In the genomic region with DNA sequence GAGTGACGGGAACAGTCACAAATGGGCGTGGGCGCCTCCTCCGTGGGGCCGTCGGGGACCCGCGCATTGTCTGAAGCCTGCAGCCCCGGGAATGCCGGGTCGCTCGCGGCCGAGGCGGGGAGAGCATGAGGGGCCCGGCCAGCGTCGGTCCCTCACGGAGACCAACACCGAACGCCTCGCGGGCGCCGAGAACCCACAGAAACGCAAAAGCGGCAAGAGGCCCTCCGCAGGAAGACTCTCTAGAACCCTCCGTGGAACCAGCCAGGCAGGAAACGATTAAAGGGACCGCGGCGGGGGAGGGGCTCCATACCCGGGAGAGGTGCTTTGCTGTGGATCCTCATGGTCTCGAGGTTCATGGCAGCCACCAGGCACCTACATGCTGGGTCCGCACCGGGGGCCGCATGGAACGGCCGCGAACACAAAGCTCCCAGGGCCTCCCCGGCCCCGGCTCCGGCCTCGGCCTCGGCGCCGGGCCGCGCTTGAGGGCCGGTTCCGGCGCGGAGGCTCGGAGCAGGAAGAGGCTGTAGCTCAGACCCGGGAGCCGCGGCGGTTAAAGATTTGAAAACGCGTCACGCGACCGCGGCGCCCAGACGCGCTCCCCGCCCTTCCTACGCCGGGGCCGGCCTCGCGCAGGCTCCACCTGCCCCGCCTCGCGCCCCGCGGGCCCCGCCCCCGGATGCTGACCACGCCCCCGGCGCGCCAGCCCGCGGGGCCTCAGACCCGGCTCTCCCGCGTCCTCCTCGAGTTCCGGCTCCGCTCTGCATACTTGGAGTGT, we compare ENCODE assay signal across 8 mouse cellular contexts. TPM values are rescaled to one million over a fixed set of nuclear protein-coding genes. Genes with fewer than 3 reads are reported as not detected.
A peak's percentile ranks its signal among the peaks of the same experiment; 100 is the strongest.
DNase-seq lines count a peak whose midpoint lies in the region; ATAC-seq and TF ChIP-seq lines count a peak whose summit lies in the region.

TSS of gene Dbf4 (minus strand) at position 560 of the 775 bp plus-strand sequence.
TSS of gene Slc25a40 (plus strand) at position 694 of the 775 bp plus-strand sequence.

- peak within 1 kb of the TSS; percentile 77 for H3K4me2 ChIP-seq in heart, embryonic 11.5 days
- H3K4me2 ChIP-seq in kidney, embryonic 15.5 days, result peak within 1 kb of the TSS; percentile 71

- peak within 1 kb of the TSS; percentile 96 for H3K9ac ChIP-seq in heart, embryonic 11.5 days (ENCODE audit: low read depth, low read length)
- H3K9ac ChIP-seq in kidney, embryonic 15.5 days, result peak within 1 kb of the TSS; percentile 91

- H3K9me3 ChIP-seq in heart, embryonic 11.5 days (replicated peaks; ENCODE audit: control insufficient read depth, low read length), result no peaks in the 10 kb centered on the region
- H3K9me3 ChIP-seq in kidney, embryonic 15.5 days (replicated peaks), result no peaks in the 10 kb centered on the region

- peak; percentile 95 for DNase-seq in CD4-positive helper T cell, adult 2 months (ENCODE audit: low read depth, low spot score)
- DNase-seq in brain, embryonic 14.5 days (ENCODE audit: low read depth), result peak; percentile 96
- peak; percentile 94 for DNase-seq in liver
- DNase-seq in monocyte, adult 2 months (ENCODE audit: low read depth in 1 of 2, low spot score in 2 of 2), result peak; percentile 77 to 89
- peak; percentile 90 to 92 for DNase-seq in spleen, postnatal 14 days (ENCODE audit: low spot score in 2 of 2)

- H3K27me3 ChIP-seq in heart, embryonic 11.5 days (ENCODE audit: control insufficient read depth, insufficient read depth, low read length), result no peaks in the 10 kb centered on the region
- no peaks in the 10 kb centered on the region for H3K27me3 ChIP-seq in kidney, embryonic 15.5 days

- peak within 1 kb of the TSS; percentile 89 for H3K27ac ChIP-seq in heart, embryonic 11.5 days (ENCODE audit: low read depth, low read length)
- peak within 1 kb of the TSS; percentile 91 for H3K27ac ChIP-seq in kidney, embryonic 15.5 days

- H3K4me1 ChIP-seq in heart, embryonic 11.5 days (ENCODE audit: control insufficient read depth, insufficient read depth, low read length), result 0 out of 2 replicates have a peak, but pooled peaks cover 4% of the 10 kb centered on the region
- H3K4me1 ChIP-seq in kidney, embryonic 15.5 days, result peaks cover 11% of the 10 kb centered on the region; the same call in 1 of the 2 replicates

- ATAC-seq in erythroblast, adult 5-6 weeks (replicated peaks; ENCODE audit: low FRiP score, poor library complexity, severe bottlenecking), result peak; percentile 92
- ATAC-seq in heart, embryonic 11.5 days (replicated peaks; ENCODE audit: insufficient number of reproducible peaks, low FRiP score, low TSS enrichment), result peak; percentile 99
- peak; percentile 98 for ATAC-seq in kidney, embryonic 15.5 days (replicated peaks; ENCODE audit: low FRiP score)

- no peak for TF ChIP-seq CTCF in brain, embryonic 14.5 days (IDR thresholded peaks at IDR 0.05; ENCODE audit: borderline replicate concordance, extremely low read depth, insufficient read depth, insufficient read length)

- TF ChIP-seq POLR2A in brain, embryonic 14.5 days (IDR thresholded peaks at IDR 0.05; ENCODE audit: borderline replicate concordance, extremely low read depth, insufficient read depth, insufficient read length, poor library complexity, severe bottlenecking), result peak; percentile 67

- WGBS in heart, embryonic 11.5 days (ENCODE audit: insufficient replicate concordance), result under 1% methylated on average over 78 of the region's 93 CpGs
- WGBS in kidney, embryonic 15.5 days, result under 1% methylated on average over 93 of the region's 93 CpGs

- peak within 1 kb of the TSS; percentile 69 for H3K4me3 ChIP-seq in heart, embryonic 11.5 days (ENCODE audit: low read depth, low read length)
- H3K4me3 ChIP-seq in kidney, embryonic 15.5 days (replicated peaks), result peak within 1 kb of the TSS; percentile 74

- no peaks in the 10 kb centered on the region for H3K36me3 ChIP-seq in heart, embryonic 11.5 days (ENCODE audit: control insufficient read depth, insufficient read depth, low read length)
- peaks cover 29% of the 10 kb centered on the region for H3K36me3 ChIP-seq in kidney, embryonic 15.5 days

RNA-seq across cellular contexts. Expression of gene Dbf4, which starts in this region (rescaled TPM):
- 19.8 and 23.5 TPM in 2 replicates for polyA plus RNA-seq in brain, embryonic 14.5 days (2012; rRNA removed)
- total RNA-seq in erythroblast, adult 5-6 weeks (2015; ENCODE audit: low replicate concordance), result 25.5 and 27.7 TPM in 2 replicates
- total RNA-seq in erythroblast, adult 5-6 weeks (2017; ENCODE audit: low replicate concordance), result 43.4 and 45.2 TPM in 2 replicates
- polyA plus RNA-seq in heart, embryonic 11.5 days (2014; fragmentation: Nextera tagmentation; extraction: Ambion mirVana), result 42.5 and 44.4 TPM in 2 replicates
- 41.0 and 45.1 TPM in 2 replicates for polyA plus RNA-seq in kidney, embryonic 15.5 days (2015; fragmentation: Nextera tagmentation; extraction: Ambion mirVana)

RNA-seq across cellular contexts. Expression of gene Slc25a40, which starts in this region (rescaled TPM):
- polyA plus RNA-seq in brain, embryonic 14.5 days (2012; rRNA removed), result 11.2 and 13.0 TPM in 2 replicates
- total RNA-seq in erythroblast, adult 5-6 weeks (2015; ENCODE audit: low replicate concordance), result 6.7 and 11.7 TPM in 2 replicates
- total RNA-seq in erythroblast, adult 5-6 weeks (2017; ENCODE audit: low replicate concordance), result 5.7 and 12.5 TPM in 2 replicates
- 15.1 and 15.2 TPM in 2 replicates for polyA plus RNA-seq in heart, embryonic 11.5 days (2014; fragmentation: Nextera tagmentation; extraction: Ambion mirVana)
- polyA plus RNA-seq in kidney, embryonic 15.5 days (2015; fragmentation: Nextera tagmentation; extraction: Ambion mirVana), result 12.8 and 13.3 TPM in 2 replicates

Comparison
In these comparisons a context has a peak if more than half of its experiments do, and no peak if none do; other contexts are left out.
1. Peak in every context shown above with its lines: DNase-seq, ATAC-seq, H3K4me3 ChIP-seq and H3K27ac ChIP-seq.